Mouse (Mus musculus) olfactory bulb, adult 2 months (tissue): ENCODE measurements around the gene Pcsk6.

ENCODE experiments used
- CTCF ChIP-seq: fragments of 200-500 bp; IDR thresholded peaks from 2 replicates; pipeline ENCODE4 v1.5.1; 2012; ENCODE audit warnings: low read depth, mild to moderate bottlenecking, low read length, moderate library complexity; ENCODE audit not compliant: insufficient read depth
- POLR2A ChIP-seq: fragments of 200-500 bp; IDR thresholded peaks from 2 replicates; pipeline ENCODE4 v1.6.1; 2012; ENCODE audit warnings: mild to moderate bottlenecking, low read depth, low read length, moderate library complexity; ENCODE audit not compliant: insufficient read depth

DNA sequence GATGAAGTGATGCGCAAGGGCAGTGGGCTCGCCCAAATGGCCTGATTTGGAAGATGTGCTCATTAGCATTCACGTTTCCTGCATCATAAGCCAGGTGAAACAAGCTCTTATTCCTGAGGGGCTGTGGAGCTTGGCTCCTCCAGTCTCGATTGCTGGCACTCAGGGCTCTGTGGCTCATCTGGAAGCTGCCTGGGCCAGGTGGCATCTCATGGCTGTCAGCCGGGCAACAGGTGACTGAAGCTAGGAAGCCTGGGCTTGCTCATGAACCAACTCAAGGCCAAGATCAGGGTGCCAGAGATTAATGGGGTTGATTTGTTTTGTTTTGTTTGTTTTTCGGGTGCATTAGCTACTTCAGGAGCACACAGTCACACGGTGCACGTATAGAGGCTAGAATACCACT is 231.1 kb downstream of the Pcsk6 start:
- TF ChIP-seq CTCF (no peak), POLR2A (no peak)
